32 mouse cellular contexts compared by ENCODE assay signal in the genomic region with DNA sequence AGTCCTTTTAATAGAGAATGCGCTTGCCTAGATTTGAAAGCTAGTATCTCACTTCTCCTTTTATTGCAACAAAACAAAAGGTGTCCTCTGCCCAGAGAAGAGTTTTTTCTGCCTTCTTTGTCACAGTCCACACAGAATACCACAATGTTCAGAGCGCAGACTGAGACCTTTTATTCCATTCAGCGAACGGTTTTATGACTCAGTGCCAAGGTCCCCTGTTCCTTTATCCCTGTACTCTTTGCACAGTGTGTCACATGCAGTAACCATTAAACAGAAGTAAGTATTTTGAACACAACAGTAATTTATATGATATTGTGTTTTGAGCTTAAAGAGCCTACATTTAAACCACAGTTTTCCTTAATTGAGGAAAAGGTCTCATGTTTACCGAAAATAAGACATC.
"Had no signal": no experiment of that assay in that cellular context is flagged by ENCODE, and none has a peak within 500 bp of the region (broad histone marks: within the 10 kb centered on the region; RNA-seq: fewer than 3 reads in every experiment).

No protein-coding gene starts in this region.

- H3K36me3 ChIP-seq: limb, embryonic 10.5 days; limb, embryonic 12.5 days; limb, embryonic 13.5 days; limb, embryonic 15.5 days; liver, embryonic 12.5 days; liver, embryonic 13.5 days; liver, embryonic 15.5 days; lung, embryonic 15.5 days; midbrain, embryonic 10.5 days; midbrain, embryonic 12.5 days; midbrain, embryonic 13.5 days; midbrain, embryonic 15.5 days; neural tube, embryonic 12.5 days had no signal

- H3K27me3 ChIP-seq: limb, embryonic 12.5 days; limb, embryonic 13.5 days; limb, embryonic 15.5 days; liver, embryonic 12.5 days; liver, embryonic 13.5 days; liver, embryonic 15.5 days; lung, embryonic 15.5 days; megakaryocyte, embryonic 14.5 days; midbrain, embryonic 12.5 days; midbrain, embryonic 13.5 days; midbrain, embryonic 15.5 days; neural tube, embryonic 12.5 days had no signal

- H3K4me3 ChIP-seq: limb, embryonic 10.5 days; limb, embryonic 12.5 days; limb, embryonic 13.5 days; limb, embryonic 15.5 days; liver, embryonic 12.5 days; liver, embryonic 13.5 days; liver, embryonic 15.5 days; lung, embryonic 15.5 days; megakaryocyte, embryonic 14.5 days; midbrain, embryonic 10.5 days; midbrain, embryonic 12.5 days; midbrain, embryonic 13.5 days; midbrain, embryonic 15.5 days; myocyte; neural tube, embryonic 12.5 days had no signal

- H3K27ac ChIP-seq: limb, embryonic 10.5 days; limb, embryonic 12.5 days; limb, embryonic 13.5 days; limb, embryonic 15.5 days; liver, embryonic 12.5 days; liver, embryonic 13.5 days; liver, embryonic 14.5 days; liver, embryonic 15.5 days; lung, embryonic 15.5 days; macrophage; midbrain, embryonic 10.5 days; midbrain, embryonic 12.5 days; midbrain, embryonic 13.5 days; midbrain, embryonic 15.5 days; neural tube, embryonic 12.5 days had no signal

- H3K9ac ChIP-seq: limb, embryonic 12.5 days; limb, embryonic 13.5 days; limb, embryonic 15.5 days; liver, embryonic 12.5 days; liver, embryonic 13.5 days; liver, embryonic 14.5 days; liver, embryonic 15.5 days; liver, postnatal 0 days; lung, embryonic 14.5 days; lung, embryonic 15.5 days; midbrain, embryonic 12.5 days; midbrain, embryonic 13.5 days; midbrain, embryonic 15.5 days; neural tube, embryonic 12.5 days had no signal

- DNase-seq: left cerebral cortex, postnatal 4 days; liver; liver, embryonic 13.5 days; liver, postnatal 0 days; lung, adult 18-20 months; lung, adult 2 months; lung, embryonic 14.5 days; lung, postnatal 10 days; lung, postnatal 14 days; lung, postnatal 36 days; lung, postnatal 4 days; midbrain, embryonic 14.5 days had no signal

- H3K4me1 ChIP-seq: limb, embryonic 10.5 days; limb, embryonic 12.5 days; limb, embryonic 13.5 days; limb, embryonic 15.5 days; liver, embryonic 12.5 days; liver, embryonic 13.5 days; liver, embryonic 15.5 days; lung, embryonic 15.5 days; megakaryocyte, embryonic 14.5 days; midbrain, embryonic 10.5 days; midbrain, embryonic 12.5 days; midbrain, embryonic 13.5 days; midbrain, embryonic 15.5 days; neural tube, embryonic 12.5 days had no signal

- ATAC-seq: liver, embryonic 12.5 days; liver, postnatal 0 days; lung, postnatal 0 days; midbrain, embryonic 13.5 days; midbrain, embryonic 15.5 days; midbrain, embryonic 16.5 days had no signal

- H3K4me2 ChIP-seq: limb, embryonic 12.5 days; limb, embryonic 13.5 days; limb, embryonic 15.5 days; liver, embryonic 11.5 days; liver, embryonic 12.5 days; liver, embryonic 13.5 days; liver, embryonic 15.5 days; lung, embryonic 14.5 days; lung, embryonic 15.5 days; midbrain, embryonic 11.5 days; midbrain, embryonic 12.5 days; midbrain, embryonic 13.5 days; midbrain, embryonic 15.5 days; neural tube, embryonic 12.5 days had no signal

- H3K9me3 ChIP-seq: limb, embryonic 10.5 days; limb, embryonic 12.5 days; limb, embryonic 13.5 days; limb, embryonic 15.5 days; liver, embryonic 12.5 days; liver, embryonic 13.5 days; liver, embryonic 15.5 days; lung, embryonic 15.5 days; megakaryocyte, embryonic 14.5 days; midbrain, embryonic 10.5 days; midbrain, embryonic 12.5 days; midbrain, embryonic 13.5 days; midbrain, embryonic 15.5 days; neural tube, embryonic 12.5 days had no signal
